Mouse (Mus musculus) cerebellum, adult (tissue): ENCODE data around the gene Tuba1b.
A peak's percentile ranks its signal among the peaks of the same experiment; 100 is the strongest.
"Not testable (repeated sequence)": the region's sequence is repeated elsewhere in the genome, so short reads cannot be mapped to it uniquely, and the experiment has no call there.

Experiments
- ATAC-seq: cut with Nextera tagmentation; 2 replicates; pipeline ENCODE4 v1.9.2; 2017; ENCODE audit warnings: mild to moderate bottlenecking, moderate library complexity, mixed read lengths; ENCODE audit not compliant: insufficient number of reproducible peaks, low FRiP score, low TSS enrichment

The Tuba1b gene

DNA sequence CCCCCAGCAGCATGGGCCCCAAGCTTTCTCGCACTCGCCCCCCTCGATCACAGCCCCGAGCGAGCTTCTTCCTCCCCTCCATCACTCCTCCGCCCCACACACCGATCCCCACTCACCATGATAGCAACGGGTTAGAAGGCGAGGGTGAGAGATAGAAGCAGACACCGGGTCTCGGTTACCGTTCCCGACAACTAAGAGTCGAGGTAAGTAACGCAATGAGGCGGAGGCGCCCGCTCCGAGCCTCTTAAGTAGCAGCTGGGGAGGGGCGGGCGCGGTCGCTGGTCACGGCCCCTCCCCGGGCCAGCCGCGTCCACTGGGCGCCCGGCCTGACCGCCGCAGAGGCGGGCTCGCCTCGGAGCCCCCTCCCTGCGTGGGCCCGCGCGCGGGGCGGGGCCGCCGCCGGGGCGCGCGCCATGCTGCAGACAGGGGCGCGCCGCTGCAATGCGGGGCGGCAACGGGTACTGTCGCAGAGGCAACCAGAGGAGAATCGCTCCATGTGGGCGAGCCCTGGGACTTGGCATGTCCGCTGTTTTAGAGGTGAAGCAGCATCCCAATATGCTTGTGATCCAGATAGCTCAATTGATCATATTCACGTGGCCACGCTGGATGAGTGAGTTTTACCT is at the start of gene Tuba1b:
Gene Tuba1b, minus strand, starts transcription at position 349 of the 623 bp plus-strand sequence.
- peak; percentile 82 for ATAC-seq

DNA sequence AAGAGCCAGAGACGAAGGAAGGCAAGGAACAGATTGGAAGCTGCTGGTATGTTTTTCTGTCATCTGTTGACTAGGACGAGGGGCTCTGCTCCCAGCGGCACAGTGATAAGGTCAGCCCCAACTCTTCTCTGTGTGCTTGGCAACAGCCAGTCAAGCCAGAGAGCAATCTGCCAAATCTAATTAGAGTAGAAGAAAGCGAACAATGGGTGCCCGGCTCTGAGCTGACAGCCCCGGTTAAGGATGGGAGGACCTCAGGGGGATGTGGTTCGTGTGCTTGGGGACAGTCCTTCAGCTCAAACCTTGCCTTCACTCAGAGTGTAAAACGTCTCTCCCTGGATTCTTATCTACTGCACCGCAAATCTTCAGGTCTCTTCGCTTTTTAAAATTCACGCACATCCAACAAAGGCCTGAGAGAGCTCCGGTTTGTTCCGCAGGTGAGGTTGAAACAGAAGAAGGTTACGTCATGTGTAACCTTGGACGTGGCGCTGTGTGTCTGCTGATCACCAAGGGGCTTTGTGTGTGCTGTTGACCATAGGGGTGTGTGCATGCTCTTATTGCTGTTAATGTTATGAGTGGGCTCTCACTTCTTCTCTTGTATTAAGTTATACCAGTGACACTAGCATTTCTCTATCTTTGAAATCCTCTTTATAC is 49.2 kb upstream of the Tuba1b start:
- no peak for ATAC-seq

DNA sequence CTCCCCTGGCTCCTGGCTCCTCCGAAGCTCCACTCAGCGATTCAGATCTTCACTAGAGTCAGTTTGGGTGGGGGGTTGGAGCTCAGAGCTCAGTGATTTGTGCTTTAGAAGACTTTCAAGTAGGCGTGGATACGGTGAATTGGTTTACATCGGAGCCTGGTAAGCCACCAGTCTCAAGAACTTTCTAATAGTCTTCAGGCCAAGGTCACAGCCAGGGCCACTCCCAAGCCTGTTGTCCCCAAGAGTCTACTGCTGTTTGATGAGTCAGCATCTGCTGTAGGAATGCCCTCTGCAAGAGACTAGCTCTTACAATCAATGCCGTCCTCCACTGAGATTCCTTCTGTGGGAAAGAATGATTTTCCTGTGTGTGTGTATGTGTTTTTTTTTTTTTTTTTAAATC is 47.7 kb upstream of the Tuba1b start:
- ATAC-seq: no peak

DNA sequence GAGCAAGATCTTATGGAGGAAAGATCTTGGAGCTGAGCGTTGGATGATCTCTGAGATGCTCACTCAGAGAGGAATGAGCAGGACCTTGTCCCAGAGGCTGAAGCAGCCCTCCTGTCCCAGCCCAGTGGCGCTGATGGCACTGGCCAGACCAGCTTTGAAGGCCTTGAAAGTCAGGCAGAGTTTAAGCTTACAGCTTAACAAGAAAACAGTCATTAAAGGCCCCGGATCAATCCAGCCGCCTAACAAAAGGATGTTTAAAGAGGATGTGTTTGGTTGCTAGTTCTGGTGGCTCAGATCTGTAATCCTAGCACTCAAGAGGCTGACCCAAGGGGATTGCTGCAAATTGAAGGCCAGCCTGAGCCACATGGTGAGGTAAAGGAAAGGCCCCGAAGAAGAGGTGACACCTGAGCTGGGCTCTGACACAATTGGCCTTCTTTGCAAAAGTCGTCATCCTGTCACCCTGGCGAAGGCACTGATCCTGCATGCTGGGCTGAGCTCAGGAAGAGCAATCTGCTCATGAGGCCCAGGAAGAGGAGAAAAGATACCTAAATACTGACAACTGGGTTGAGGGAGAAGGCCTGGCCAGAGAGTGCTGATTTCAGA is 45.7 kb upstream of the Tuba1b start:
- ATAC-seq: no peak

DNA sequence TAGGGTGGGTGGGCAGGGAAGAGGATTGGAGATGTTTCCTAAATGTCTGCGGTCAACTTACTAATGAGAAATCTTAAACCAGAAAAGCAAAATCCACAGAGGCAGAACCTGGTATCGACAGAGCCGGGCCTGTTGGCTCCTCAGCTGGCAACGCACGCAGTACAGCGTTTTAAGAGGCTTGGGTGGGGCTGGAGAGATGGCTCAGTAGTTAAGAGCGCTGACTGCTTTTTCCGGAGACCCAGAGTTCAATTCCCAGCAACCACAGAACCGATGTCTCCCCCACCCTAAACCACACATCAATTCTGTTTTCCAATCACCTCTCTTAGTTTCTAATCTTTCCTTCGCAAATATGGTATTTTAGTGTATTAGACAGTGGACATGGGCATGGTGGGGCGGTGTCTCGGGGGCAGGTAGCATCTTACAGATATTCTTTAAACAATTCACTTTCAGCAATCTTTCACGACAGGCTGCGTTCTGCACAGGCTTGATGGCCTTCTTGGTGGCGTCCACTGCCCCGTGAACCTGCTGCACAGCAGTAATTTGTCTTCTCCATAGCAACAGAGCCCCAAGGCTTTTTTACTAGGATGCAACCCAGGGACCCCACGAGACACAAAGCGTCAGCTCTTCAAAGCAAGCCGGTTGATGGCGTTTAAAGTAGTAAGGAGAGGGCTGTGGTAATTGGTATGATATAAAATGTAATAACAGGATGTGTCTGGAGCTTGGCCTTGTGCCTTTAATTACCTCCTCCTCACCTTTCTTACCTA is 44.2 kb upstream of the Tuba1b start:
- no peak for ATAC-seq

DNA sequence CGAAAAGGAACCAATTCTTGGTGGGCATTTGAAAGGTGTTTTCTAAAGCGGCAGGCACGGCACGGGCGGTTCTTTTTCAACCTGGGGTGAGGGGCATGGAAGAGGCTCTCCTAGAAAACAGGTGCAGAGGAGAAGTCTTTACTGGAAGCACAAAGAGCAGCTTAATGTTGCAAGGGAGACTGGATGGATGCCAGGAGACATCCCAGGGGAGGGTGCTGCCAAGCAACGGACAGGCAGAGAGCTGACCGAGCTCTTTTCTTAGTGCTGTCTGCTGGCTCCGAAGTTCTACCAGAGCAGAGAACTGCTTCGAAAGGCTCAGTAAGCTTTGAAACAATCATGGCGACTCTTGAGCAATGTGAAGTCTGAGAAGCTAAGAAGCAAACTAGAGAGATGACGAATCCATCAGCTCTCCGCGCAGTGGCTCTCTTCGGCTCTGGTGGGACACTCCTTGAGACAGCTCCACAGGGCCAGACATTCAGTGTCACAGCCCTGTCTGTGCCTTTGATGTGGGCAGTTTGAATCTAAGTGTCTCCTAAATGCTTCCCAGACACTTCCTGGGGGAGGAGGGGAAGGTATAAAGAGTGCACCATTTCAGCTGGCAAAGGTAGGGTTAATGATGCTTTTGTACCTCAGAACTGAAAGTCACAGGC is 43.5 kb upstream of the Tuba1b start:
- ATAC-seq: no peak

DNA sequence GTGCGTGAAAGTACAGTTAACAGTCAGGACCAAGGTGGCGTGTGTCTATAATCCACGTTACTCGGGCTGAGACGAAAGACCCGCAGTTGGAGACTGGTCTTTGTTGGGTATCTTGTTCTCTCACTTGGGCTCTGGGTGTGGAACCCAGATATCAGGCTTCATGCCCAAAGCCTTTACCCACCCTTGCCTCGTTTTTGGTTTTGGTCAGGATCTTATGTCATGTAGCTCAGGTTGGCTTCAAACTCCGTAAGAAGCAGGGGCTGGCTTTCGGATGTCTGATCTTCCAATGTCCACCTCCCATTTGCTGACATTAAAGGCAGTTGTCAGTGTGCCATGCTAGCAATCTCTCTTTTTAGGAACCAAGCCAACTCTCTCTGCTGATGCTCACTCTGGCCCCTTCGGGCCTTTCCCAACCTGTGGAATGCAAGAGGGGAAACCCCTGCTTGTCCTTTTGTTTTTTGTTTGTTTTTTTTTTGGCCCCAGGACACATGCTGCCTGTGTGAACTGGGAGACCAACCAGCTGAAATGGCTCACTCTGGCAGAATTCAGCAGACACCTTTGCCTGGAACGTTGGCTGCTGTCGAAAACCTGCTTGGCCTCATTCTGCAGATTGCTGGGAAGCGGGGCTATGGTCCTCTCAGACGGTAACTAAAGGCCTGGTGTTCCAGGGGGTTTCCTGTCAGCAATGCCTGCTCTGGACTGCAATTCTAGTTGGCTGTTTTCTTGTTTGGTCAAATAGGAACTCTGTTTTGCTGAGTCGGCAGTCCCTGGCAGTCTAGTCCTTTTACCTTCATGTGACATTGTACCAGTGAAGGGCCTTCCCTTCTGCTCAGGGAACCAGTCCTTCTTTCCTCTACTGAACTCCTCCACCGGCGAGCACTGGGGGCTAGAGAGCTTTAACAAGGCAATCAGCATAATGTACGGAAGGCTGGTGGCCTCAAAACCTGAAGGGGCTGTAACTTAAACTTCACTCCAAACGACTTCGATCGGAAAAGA is 42.7 kb upstream of the Tuba1b start:
- no peak for ATAC-seq

DNA sequence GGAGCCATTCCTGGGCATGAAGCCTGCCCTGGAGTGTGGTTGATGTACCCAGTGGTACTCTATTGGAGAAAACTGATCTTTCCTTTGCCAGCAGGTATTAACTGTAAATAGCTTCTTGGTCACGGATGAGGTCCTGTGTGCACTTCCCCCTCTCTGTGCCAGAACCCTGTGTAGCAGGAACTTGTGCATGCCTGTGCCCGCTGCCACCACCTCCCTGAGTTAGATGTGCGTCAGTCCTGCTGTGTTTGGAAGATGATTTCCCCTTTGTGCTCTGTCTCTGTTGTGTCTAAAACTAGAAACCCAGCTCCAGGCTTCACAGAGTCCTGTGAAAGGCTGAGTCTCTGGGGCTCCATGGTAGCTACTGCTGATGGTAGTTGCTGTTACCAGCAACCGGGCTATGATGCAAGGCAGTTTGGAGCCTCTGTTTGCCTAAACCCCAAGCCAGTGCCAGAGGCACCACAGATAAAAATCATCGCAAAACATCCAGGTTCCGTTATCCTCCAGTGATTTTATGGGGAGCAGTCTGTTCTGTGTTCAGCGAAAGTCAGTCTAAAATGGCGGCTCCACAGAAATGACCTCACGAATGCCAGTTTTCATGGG is 38.8 kb upstream of the Tuba1b start:
- no peak for ATAC-seq

DNA sequence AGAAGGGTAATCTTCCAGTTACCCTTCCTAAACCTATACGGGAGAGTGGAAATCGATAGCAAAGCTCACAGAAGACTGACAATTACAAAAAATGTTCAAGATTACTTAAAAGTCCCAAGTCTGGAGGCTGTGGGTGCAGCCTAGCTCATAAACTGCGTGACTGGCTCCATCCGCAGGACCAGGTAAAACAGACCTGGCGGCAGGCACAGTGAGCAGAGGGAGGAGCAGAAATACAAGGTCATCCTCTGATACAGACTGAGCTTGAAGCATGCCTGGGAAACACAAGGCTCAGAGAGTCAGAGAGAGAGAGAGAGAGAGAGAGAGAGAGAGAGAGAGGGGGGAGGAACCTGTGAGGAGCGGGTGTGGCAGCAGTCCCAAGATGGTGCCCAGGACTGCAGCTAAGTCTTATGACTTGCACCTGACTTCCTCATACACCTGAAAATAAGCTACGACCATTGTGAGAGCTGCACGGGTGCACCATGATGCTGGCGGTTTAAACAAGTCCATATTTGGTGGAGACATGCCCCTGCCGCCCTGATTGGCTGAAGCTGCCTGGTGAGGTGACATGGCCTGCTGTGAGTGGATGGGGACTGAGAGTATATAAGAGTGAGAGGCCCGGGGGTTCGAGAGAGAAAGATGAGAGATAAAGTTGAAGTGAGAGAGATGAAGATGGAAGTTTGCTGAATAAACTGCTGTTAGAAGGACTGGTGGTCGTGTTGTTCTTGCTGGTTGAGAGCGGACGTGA is 37.4 kb upstream of the Tuba1b start:
- not testable (repeated sequence) for ATAC-seq

DNA sequence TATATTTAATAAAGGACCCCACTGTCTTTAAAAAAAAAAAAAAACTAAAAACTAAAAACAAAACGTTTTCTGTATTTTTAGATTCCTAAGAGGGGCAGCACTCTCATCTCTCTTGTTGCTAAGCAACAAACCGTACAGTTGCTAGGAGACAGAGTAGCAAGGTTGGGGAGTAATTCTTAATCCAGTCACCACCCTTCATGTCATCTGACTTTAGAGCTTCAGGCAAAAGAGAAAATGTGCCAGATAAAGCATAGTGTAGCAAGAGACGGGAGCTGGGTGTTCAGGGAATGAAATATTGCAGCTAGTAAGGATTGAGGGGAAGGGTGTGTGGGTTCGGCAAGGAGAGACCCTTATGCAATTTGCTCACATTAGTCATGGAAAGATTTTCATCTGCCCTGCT is 36.7 kb upstream of the Tuba1b start:
- ATAC-seq: no peak

DNA sequence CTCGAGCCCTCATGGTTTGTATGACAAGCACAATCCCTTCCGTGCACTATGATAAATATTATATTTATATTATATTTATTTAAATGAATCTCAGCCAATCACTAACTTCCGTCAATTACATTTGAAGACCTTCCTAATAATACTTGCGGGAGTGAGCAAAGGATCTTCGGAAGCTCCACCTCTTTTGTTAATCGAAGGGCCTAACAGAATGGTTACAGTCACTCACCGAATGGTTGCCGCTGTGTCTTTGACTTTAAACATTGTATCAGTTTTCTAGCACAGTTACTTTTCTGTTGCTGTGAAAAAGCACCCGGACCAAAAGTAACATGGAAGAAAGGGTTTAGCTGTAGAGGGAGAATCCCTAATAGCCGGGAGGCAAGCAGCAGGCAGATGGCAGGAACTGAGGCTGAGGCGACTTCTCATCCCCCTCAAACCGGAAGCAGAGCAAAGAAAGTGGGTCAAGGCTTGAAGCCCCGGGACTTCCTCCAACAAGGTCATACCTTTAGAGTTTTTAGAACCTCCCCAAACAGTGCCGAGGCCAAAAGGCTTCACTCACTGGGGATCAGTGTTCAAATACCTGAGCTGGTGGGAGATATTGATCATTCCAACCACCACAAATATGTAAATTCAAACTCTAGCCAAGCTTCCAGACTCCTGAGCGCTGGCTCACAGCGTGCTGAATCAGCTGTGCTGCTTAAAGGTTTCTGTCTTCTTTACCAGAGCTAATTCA is 35.2 kb upstream of the Tuba1b start:
- no peak for ATAC-seq

DNA sequence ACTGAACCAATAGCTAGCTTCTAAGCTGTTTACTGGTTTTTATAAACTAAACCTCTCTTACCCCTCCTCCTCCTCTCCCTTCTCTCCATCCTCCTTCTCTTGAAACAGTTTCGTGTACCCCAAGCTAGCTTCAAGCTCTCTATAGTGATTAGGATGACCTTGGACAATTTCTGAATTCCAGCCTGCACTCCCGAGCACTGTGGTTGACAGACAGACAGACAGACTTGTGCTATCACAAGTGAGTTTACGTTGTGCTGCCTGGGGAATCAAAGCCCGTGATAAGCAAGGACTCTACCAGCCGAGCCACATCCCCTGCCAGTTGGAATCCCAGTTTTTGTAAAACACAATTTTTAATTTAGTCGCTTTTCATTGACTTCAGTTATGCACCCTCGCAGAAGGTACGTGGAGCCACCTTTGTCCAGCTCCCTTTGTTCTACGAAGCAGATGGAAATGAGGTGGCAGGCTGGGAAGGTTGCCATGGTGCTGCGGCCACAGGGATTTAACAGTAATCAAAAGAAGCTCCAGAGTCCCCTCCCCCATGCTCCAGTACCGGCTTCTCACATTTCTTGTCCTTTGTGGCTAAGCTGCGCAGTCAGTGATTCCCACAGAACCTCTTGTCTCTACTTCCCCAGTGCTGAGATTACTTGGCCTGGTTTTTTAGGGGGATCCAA is 34.5 kb upstream of the Tuba1b start:
- ATAC-seq: peak; percentile 72; the same call in 1 of the 2 replicates

DNA sequence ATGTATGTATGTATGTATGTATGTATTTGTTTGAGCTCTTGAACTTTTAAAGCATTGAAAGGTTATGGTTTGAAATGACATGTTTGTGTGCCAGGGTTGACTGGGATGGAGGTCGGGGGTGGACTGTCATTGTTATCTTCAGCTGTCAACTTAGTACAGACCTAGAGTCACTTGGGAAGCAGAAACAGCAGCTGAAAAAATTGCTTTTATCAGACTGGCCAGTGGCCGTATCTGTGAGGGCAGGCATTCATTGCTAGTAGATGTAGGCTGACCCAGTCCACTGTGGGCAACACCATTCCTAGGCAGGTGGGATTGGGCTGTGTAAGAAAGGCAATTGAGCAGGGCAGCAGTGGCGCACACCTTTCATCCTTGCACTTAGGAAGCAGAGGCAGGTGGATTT is 25.2 kb upstream of the Tuba1b start:
- ATAC-seq: no peak

DNA sequence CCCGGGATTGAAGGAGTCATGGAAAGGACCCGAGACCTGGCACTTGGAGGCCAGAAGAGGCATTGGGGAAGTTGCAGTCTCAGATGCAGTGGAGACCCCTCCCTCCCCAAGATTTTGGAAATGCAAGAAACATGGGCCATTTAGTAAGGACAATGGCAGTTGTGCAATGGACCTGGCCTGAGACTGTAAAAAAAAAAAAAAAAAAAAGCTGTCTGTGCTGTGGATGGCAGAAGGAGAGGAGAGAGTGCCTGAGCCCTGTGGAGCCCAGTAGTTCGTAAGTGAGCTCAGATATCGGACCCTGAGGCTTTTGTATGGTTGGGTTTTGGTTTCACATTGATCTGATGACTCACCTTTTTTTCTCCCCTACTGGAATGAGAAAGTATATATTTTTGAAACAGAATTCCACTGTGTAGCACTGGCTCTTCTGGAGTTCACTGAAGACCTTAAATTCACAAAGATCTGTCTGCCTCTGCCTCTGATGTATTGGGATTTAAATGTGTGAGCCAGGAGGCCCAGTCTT is 24.6 kb upstream of the Tuba1b start:
- no peak for ATAC-seq

DNA sequence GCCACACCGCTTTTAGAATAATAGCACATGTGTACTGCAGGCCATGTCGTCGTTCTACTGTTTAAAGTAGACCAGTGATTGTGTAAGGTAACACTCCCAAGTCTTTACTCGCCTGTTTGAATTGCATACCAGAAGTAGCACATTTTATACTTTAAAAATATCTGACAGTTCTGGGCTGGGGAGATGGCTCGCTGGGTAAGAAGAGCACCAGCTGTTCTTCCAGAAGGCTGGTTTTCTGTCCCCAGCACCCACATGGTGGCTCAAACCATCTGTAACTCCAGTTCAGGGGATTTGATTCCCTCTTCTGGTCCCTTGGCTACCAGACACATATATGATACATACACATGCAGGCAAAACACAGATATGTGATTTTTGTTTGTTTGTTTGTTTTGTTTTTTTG is 23.1 kb upstream of the Tuba1b start:
- ATAC-seq: no peak

DNA sequence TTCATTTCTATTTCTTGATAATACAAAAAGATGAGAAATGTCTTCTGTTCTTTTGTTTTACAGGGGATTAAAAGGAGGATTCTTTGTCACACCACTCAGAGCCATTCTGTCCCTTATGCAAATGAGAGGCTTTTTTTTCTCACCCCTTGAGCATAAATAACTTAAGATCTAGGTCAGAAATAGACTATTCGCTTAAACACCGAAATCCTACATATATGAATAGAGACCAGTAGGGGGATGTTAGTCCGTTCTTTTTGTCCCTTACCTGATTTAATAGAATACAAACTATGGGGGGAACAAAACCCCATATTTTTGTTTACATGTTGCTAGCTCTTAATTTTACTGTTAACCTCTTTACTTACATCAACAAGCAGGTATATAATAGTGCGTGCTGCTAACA is 21.6 kb upstream of the Tuba1b start:
- ATAC-seq: no peak

DNA sequence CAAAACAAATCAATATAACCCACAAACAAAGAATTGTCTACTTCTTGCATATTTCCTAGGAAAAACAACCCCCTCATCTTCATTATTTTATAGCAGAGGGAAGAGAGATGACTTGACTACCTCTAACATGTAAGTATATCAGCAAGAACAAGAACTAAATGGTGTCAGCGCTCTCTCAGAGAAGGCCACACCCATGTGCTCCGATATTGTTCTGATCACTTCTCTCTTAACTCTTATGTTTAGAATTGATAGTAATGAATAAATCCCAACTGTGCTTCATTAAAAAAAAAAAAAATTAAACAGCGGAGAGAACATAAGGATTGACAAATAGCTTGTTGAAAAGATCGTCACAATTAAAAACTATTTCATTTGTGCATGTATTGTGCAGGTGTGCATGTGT is 21.0 kb upstream of the Tuba1b start:
- ATAC-seq: no peak
